Mouse (Mus musculus) v-Abl transformed pro-B cells (cell line): ENCODE data around the gene Tesk2.
"Not testable (repeated sequence)": the region's sequence is repeated elsewhere in the genome, so short reads cannot be mapped to it uniquely, and the experiment has no call there.

Experiments
- in situ Hi-C, 2 experiments: fragments of 400-800 bp; cut with MboI; formaldehyde crosslinking; loops; one replicate each; pipeline ENCODE4 v1.15.1; 2025; ENCODE audit not compliant: unreplicated experiment in 2 of 2

Tesk2 gene

GRCm38 (mm10) chr4:116829364-116830069 lies 108.8 kb downstream of the Tesk2 start:
- in situ Hi-C loops, result loop anchor here (5.0 to 10.0 kb wide), 3 partner anchors 163 to 385 kb away; partner anchors contain the start of gene Urod (in 2 of the 2)

GRCm38 (mm10) chr4:116830070-116830368 lies 109.3 kb downstream of the Tesk2 start:
- in situ Hi-C loops, result loop anchor here in 1 of 2 experiments (5.0 to 10.0 kb wide), 2 partner anchors 162 to 385 kb away; partner anchors contain the start of gene Urod

DNA sequence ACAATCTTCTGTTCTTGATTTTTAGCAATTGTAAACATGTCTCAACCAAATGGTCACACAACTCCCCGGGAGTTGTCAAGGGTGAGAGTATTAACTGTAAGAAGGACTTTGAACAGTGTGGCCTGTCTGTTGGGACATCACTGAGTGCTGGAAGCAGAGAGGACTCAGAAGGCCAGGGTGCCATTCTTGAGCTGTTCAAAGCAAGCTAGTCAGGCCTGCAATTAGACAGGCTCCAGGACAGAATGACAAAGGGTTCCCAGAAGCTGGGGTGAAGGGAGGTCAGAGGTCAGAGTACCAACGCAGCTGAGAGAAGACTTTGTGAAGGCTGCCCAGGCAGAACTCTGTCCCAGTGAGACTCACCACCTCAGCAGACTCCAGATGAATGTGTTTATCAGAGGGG lies 118.3 kb downstream of the Tesk2 start:
- in situ Hi-C loops, result loop anchor here in 1 of 2 experiments (10.0 kb wide), 1 partner anchor 376 kb away; no protein-coding TSS in a partner anchor

DNA sequence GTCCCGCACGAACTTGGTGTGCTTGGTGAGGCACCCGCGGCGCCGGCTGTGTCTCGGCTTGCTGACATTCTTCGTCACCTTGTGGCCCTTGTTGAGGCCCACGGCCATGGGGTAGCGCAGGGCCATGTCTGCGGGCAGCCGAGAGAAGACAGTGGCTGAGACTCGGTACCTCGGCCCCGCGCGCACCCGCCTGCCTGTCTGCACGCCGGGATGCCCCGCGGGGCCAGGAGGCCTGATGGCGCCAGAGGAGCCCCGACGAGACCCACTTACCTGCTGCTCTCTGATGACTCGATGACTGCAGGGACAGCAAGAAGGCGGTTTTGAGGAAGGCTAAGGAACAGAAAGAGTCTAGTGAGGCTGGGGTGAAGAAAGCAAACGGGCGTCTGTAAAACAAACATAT lies 119.3 kb downstream of the Tesk2 start:
- in situ Hi-C loops, result not testable (repeated sequence)

- in situ Hi-C loops, result no loop called here
Measured at GRCm38 (mm10) chr4:116840841-116841240, 120.1 kb downstream of the Tesk2 start.

DNA sequence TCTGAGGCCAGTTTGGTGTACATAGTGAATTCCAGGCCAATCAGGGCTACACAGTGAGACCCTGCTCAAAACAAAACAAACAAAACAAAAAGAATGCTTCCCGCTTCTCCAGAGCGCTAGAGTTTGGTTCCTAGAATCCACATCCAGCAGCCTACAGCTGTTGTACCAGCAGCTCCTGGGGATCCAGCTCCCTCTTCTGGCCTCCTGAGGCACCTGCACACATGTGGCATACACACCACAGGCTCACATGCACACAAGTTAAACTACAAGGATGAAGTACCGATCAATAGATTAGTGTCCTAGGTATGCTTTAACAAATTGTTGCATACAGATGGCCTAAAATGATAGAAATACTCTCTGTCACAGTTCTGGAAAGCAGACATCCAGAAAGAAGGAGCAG lies 123.6 kb downstream of the Tesk2 start:
- in situ Hi-C loops, result no loop called here

GRCm38 (mm10) chr4:116849901-116850300 lies 129.2 kb downstream of the Tesk2 start:
- in situ Hi-C loops, result no loop called here

DNA sequence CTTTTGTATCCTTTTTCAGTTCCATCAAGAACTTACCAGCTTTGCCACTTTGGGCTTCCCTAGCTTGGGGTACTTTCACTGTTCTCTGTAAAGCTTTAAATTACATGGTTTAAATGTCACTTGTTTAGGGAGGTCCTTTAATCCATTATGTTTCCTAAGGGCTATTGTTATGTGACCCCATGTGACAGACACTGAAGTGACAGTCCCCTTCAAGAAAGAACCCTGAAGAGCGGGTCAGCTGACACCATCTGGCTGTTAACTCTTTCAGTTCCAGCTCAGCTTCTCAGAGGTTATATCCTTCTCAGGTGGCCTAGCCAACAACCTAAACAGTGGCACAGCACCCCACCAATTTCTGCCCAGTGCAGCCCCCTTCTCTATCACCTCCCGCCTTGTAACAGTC lies 133.5 kb downstream of the Tesk2 start:
- in situ Hi-C loops, result no loop called here
